ENCODE assay signal across 37 mouse cellular contexts in the genomic region with DNA sequence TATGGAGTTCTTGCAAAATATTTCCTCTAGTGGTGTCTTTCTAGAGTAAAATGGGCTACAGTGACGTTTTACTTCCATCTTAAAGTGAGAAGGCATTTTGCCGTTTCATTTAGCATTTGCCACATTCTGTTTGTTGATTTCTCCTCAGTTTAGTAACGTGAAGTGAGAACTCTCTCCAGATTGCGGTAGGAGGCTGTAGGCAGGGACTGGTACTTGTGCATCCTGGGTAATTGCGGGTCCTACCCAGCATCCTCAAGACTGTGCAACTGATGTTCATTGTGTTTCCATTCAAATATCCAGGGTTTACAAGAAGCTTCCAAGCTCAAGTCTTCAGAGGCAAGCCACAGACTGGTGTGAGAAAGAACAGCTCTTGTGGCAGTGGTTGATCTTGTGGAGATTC.
DNase-seq lines count a peak whose midpoint lies in the region; ATAC-seq and TF ChIP-seq lines count a peak whose summit lies in the region.
"Had no signal": no experiment of that assay in that cellular context is flagged by ENCODE, and none has a peak within 500 bp of the region (broad histone marks: within the 10 kb centered on the region; RNA-seq: fewer than 3 reads in every experiment).

No protein-coding gene starts in this region.

- no peaks in the 10 kb centered on the region for H3K36me3 ChIP-seq in forebrain, postnatal 0 days (ENCODE audit: insufficient read depth)
- H3K36me3 ChIP-seq in forebrain, embryonic 11.5 days (ENCODE audit: control insufficient read depth, insufficient read depth, low read length), result no peaks in the 10 kb centered on the region
- H3K36me3 ChIP-seq: embryonic facial prominence, embryonic 12.5 days; forebrain, embryonic 15.5 days; heart, embryonic 10.5 days; heart, embryonic 15.5 days; hindbrain, embryonic 12.5 days; intestine, embryonic 15.5 days; limb, embryonic 12.5 days; liver, embryonic 15.5 days; midbrain, embryonic 10.5 days; midbrain, embryonic 15.5 days; neural tube, embryonic 15.5 days had no signal

- no peak overlapping the region for H3K4me2 ChIP-seq in forebrain, postnatal 0 days (ENCODE audit: low read depth)
- no peak overlapping the region for H3K4me2 ChIP-seq in forebrain, embryonic 11.5 days (ENCODE audit: low read depth, low read length, severe bottlenecking)
- H3K4me2 ChIP-seq: embryonic facial prominence, embryonic 12.5 days; forebrain, embryonic 15.5 days; heart, embryonic 15.5 days; hindbrain, embryonic 12.5 days; intestine, embryonic 15.5 days; limb, embryonic 12.5 days; liver, embryonic 15.5 days; lung, embryonic 14.5 days; midbrain, embryonic 15.5 days; neural tube, embryonic 15.5 days had no signal

- H3K9ac ChIP-seq in forebrain, postnatal 0 days, result no peak overlapping the region
- no peak overlapping the region for H3K9ac ChIP-seq in forebrain, embryonic 11.5 days (ENCODE audit: low read length)
- H3K9ac ChIP-seq: embryonic facial prominence, embryonic 12.5 days; forebrain, embryonic 15.5 days; heart, embryonic 15.5 days; hindbrain, embryonic 12.5 days; intestine, embryonic 15.5 days; limb, embryonic 12.5 days; liver, embryonic 15.5 days; lung, embryonic 14.5 days; midbrain, embryonic 15.5 days; neural tube, embryonic 15.5 days had no signal

- no peaks in the 10 kb centered on the region for H3K27me3 ChIP-seq in forebrain, postnatal 0 days (ENCODE audit: insufficient read depth, low read length)
- no peaks in the 10 kb centered on the region for H3K27me3 ChIP-seq in forebrain, embryonic 11.5 days (ENCODE audit: control insufficient read depth, insufficient read depth, low read length)
- H3K27me3 ChIP-seq: CH12.LX; embryonic facial prominence, embryonic 12.5 days; forebrain, embryonic 15.5 days; heart, embryonic 15.5 days; hindbrain, embryonic 12.5 days; intestine, embryonic 15.5 days; limb, embryonic 12.5 days; liver, embryonic 15.5 days; midbrain, embryonic 15.5 days; neural tube, embryonic 15.5 days had no signal

- 72% methylated on average over 5 of the region's 5 CpGs for WGBS in forebrain, postnatal 0 days
- 88% methylated on average over 5 of the region's 5 CpGs for WGBS in forebrain, embryonic 11.5 days

- H3K27ac ChIP-seq in forebrain, postnatal 0 days (ENCODE audit: low read depth, low read length), result no peak overlapping the region
- no peak overlapping the region for H3K27ac ChIP-seq in forebrain, embryonic 11.5 days (ENCODE audit: low read depth, low read length)
- peak overlapping the region; percentile 33; the same call in 1 of the 2 replicates for H3K27ac ChIP-seq in layer of hippocampus, adult 2 months
- H3K27ac ChIP-seq: embryonic facial prominence, embryonic 12.5 days; forebrain, embryonic 15.5 days; heart, embryonic 10.5 days; heart, embryonic 15.5 days; hindbrain, embryonic 12.5 days; hindbrain, postnatal 0 days; intestine, embryonic 15.5 days; limb, embryonic 12.5 days; liver, embryonic 15.5 days; midbrain, embryonic 10.5 days; midbrain, embryonic 15.5 days; neural tube, embryonic 15.5 days; stomach, postnatal 0 days had no signal

- H3K4me1 ChIP-seq in forebrain, postnatal 0 days (ENCODE audit: insufficient read depth), result no peaks in the 10 kb centered on the region
- H3K4me1 ChIP-seq in forebrain, embryonic 11.5 days (replicated peaks; ENCODE audit: control insufficient read depth, insufficient read depth, low read length), result no peaks in the 10 kb centered on the region
- H3K4me1 ChIP-seq: embryonic facial prominence, embryonic 12.5 days; heart, embryonic 10.5 days; heart, embryonic 15.5 days; hindbrain, embryonic 12.5 days; intestine, embryonic 15.5 days; limb, embryonic 12.5 days; liver, embryonic 15.5 days; neural tube, embryonic 15.5 days had no signal

- peak; percentile 34 for DNase-seq in forebrain, postnatal 0 days
- DNase-seq in forebrain, embryonic 11.5 days (ENCODE audit: low spot score), result no peak
- DNase-seq in layer of hippocampus, adult 2 months (ENCODE audit: low spot score in 2 of 2), result peak; percentile 28 to 39
- no peak for DNase-seq in layer of hippocampus, postnatal 36 days
- peak; percentile 56 for DNase-seq in right cerebral cortex, adult 18-20 months
- no peak for DNase-seq in right cerebral cortex, postnatal 4 days
- DNase-seq in spleen, postnatal 10 days (ENCODE audit: low spot score in 2 of 2), result no peak
- DNase-seq in embryo, embryonic 11 days, result no peak
- DNase-seq: adrenal gland, adult 8-10 months; cerebellum, adult 11 months; cerebellum, adult 9-10 months; cerebellum, postnatal 36 days; gastrocnemius, postnatal 25 days; heart, adult 11 months; heart, postnatal 36 days; kidney, adult 2 months; kidney, postnatal 36 days; lung, embryonic 14.5 days; lung, postnatal 14 days; retina, postnatal 1 day; spleen, adult 18-20 months; thymus, adult 2 months; thymus, postnatal 36 days had no signal

- H3K4me3 ChIP-seq in forebrain, postnatal 0 days (ENCODE audit: low read depth, low read length), result no peak overlapping the region
- no peak overlapping the region for H3K4me3 ChIP-seq in forebrain, embryonic 11.5 days (ENCODE audit: low read depth, low read length)
- no peak overlapping the region for H3K4me3 ChIP-seq in layer of hippocampus, adult 2 months
- H3K4me3 ChIP-seq: embryonic facial prominence, embryonic 12.5 days; forebrain, embryonic 15.5 days; heart, embryonic 10.5 days; heart, embryonic 15.5 days; hindbrain, embryonic 12.5 days; intestine, embryonic 15.5 days; limb, embryonic 12.5 days; liver, embryonic 15.5 days; midbrain, embryonic 10.5 days; midbrain, embryonic 15.5 days; neural tube, embryonic 15.5 days had no signal

- ATAC-seq in forebrain, postnatal 0 days, result 0 out of 2 replicates have a peak, but pooled peaks have one; percentile 40
- ATAC-seq in forebrain, embryonic 11.5 days (replicated peaks; ENCODE audit: low FRiP score), result no peak
- ATAC-seq: forebrain, embryonic 15.5 days; hindbrain, postnatal 0 days; intestine, embryonic 15.5 days; midbrain, embryonic 15.5 days had no signal

- no peak for TF ChIP-seq CTCF in forebrain, postnatal 0 days (IDR thresholded peaks at IDR 0.05; ENCODE audit: low read depth)
- no peak for TF ChIP-seq CTCF in layer of hippocampus, adult 2 months (conservative IDR thresholded peaks at IDR 0.05)

- H3K9me3 ChIP-seq in forebrain, postnatal 0 days (ENCODE audit: low read length), result no peaks in the 10 kb centered on the region
- H3K9me3 ChIP-seq in forebrain, embryonic 11.5 days (ENCODE audit: control insufficient read depth, low read length), result no peaks in the 10 kb centered on the region
- H3K9me3 ChIP-seq: embryonic facial prominence, embryonic 12.5 days; forebrain, embryonic 15.5 days; heart, embryonic 10.5 days; heart, embryonic 15.5 days; hindbrain, embryonic 12.5 days; intestine, embryonic 15.5 days; limb, embryonic 12.5 days; liver, embryonic 15.5 days; midbrain, embryonic 10.5 days; midbrain, embryonic 15.5 days; neural tube, embryonic 15.5 days had no signal

Comparison
In these comparisons a context has a peak if more than half of its experiments do, and no peak if none do; other contexts are left out.
1. DNase-seq: peak in forebrain, postnatal 0 days (single experiment), layer of hippocampus, adult 2 months (2 of 2) and right cerebral cortex, adult 18-20 months (single experiment); none in forebrain, embryonic 11.5 days (single experiment), layer of hippocampus, postnatal 36 days (0 of 2), right cerebral cortex, postnatal 4 days (single experiment), spleen, postnatal 10 days (0 of 2) and embryo, embryonic 11 days (single experiment).